Mouse (Mus musculus) cerebellum, adult 2 months (tissue): ENCODE measurements around the gene Mast4. TPM values are rescaled to one million over a fixed set of nuclear protein-coding genes. Genes with fewer than 3 reads are reported as not detected.

ENCODE experiments used
- DNase-seq, 2 experiments: peaks; one replicate each; pipeline ENCODE4 v3.0.0; 2021
- H3K27ac ChIP-seq: fragments of 200-500 bp; 2 replicates; pipeline ENCODE4 v1.5.1; 2012; ENCODE audit warnings: low read length, control low read depth, inconsistent platforms; ENCODE audit not compliant: insufficient read depth
- H3K27me3 ChIP-seq: fragments of 200-500 bp; 2 replicates; pipeline ENCODE4 v1.6.1; 2012; ENCODE audit warnings: inconsistent platforms, mild to moderate bottlenecking, low read length, moderate library complexity; ENCODE audit not compliant: control insufficient read depth, insufficient read depth
- H3K4me1 ChIP-seq: fragments of 200-500 bp; 2 replicates; pipeline ENCODE4 v1.6.1; 2011; ENCODE audit warnings: low read length; ENCODE audit not compliant: control insufficient read depth, insufficient read depth
- H3K4me3 ChIP-seq: fragments of 200-500 bp; replicated peaks from 2 replicates; pipeline ENCODE3; 2011; ENCODE audit warnings: mild to moderate bottlenecking, low read depth, low read length, control low read depth; ENCODE audit not compliant: insufficient read depth
- CTCF ChIP-seq: fragments of 200-500 bp; IDR thresholded peaks from 2 replicates; pipeline ENCODE4 v1.5.1; 2011; ENCODE audit warnings: low read depth, mild to moderate bottlenecking, control low read depth, low read length, moderate library complexity, borderline replicate concordance; ENCODE audit not compliant: insufficient read depth
- POLR2A ChIP-seq: fragments of 200-500 bp; IDR thresholded peaks from 2 replicates; pipeline ENCODE4 v1.6.1; 2011; ENCODE audit warnings: low read length, control low read depth, borderline replicate concordance; ENCODE audit not compliant: insufficient read depth
- WGBS: fragments of 180-500 bp; shearing (Covaris S2); methylation state at CpG from one replicate; pipeline ENCODE4 v1.1.7; 2018; 5-methylcytosine and 5-hydroxymethylcytosine counted together
- polyA plus RNA-seq: library from polyadenylated mRNA; depleted of rRNA; stranded (reverse); fragments of >200 nt; gene quantifications from 2 replicates; pipeline ENCODE4 v1.2.3, GENCODE M21; 2012

The Mast4 gene
- polyA plus RNA-seq, 1 experiment = 21.2 TPM

DNA sequence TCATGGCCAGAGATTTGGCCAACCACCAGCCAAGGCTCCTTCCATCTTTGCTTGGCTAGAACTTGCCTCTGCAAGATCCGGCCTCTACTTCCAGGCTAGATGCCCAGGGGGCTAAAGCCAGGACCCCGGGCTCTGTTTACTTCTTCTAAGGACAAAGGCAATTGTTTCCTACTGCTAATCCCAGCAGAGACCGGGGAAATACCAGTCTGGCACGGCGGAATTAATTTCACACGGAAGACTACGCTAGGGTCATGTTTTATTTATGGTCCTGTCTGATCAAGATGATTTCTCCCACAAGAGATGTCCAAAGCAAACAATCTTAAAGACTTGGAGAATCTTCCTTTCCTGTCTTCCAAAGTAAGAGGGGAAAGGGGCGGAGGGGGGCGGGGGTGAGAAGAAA lies 1.6 kb downstream of the Mast4 start:
- no peak overlapping the region for H3K4me3 ChIP-seq
- TF ChIP-seq POLR2A (no peak), CTCF (no peak)
- DNase-seq = no peak
- H3K4me1 ChIP-seq = peaks cover 4% of the 10 kb centered on the region; the same call in 1 of the 2 replicates
- 7% methylated on average over 9 of the region's 9 CpGs for WGBS
- H3K27me3 ChIP-seq = no peaks in the 10 kb centered on the region; the same call in 1 of the 2 replicates
- no peak overlapping the region for H3K27ac ChIP-seq

DNA sequence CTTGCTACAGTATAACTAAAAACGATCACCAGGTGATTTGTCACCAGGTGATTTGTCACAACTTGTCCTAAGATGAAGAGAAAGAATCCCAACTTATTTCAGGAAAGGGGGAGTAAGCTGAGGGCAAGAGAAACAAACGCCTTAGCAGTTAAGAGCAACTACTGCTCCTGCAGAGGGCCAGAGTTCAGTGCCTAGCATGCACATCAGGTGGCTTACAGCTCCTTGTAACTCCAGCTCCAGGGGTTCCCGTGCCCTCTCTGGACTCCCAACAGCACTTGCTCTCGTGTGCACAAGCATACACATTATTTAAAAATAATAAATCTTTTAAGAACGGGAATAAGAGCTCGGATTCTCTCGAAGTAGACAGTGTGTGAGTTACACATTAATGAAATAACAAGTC lies 3.2 kb downstream of the Mast4 start:
- no peak for DNase-seq
- Histone ChIP-seq H3K27me3 (no peaks in the 10 kb centered on the region; the same call in 1 of the 2 replicates), H3K4me1 (peaks cover 4% of the 10 kb centered on the region; the same call in 1 of the 2 replicates), H3K4me3 (no peak overlapping the region), H3K27ac (no peak overlapping the region)
- no peak for TF ChIP-seq POLR2A
- 66% methylated on average over 7 of the region's 7 CpGs for WGBS

DNA sequence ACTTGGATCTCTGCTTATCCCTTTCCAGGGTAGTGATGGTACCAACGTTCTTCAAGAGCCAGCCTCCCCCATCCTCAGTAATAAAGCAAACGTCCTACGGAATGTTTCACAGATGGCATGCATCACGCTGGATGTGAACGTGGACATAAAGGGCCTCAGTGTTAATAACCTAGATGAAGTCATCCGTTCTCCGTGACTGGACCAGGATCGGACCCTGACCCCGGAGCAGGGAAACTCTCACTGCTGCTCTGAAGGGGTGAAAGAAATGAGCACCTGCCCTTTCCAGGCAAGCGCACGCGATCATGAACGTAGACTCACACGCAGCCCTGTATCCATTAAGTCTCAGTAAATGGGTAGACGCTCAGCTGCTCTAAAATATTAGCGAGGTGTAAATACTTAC lies 6.0 kb downstream of the Mast4 start:
- 84% methylated on average over 16 of the region's 16 CpGs for WGBS
- DNase-seq = no peak
- no peak for TF ChIP-seq CTCF
- TF ChIP-seq POLR2A = no peak

DNA sequence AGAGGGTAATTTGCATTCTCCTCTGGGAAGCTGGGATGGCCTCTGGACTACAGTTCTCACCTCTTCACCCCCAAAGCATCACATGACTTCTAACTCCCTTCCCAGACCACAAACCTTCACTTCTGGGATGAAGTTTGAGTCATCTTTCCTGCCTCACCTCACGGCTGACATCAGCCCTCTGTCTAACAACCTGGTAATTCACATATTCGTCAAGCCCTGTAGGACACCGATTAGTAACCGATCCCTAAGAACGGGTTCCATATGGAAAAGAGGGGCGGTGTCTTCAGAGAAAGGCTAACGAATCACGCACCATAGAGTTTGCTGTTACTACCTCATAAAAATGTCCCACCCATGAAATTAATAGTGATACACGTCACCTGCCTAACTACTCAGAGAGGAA lies 6.5 kb downstream of the Mast4 start:
- 85% methylated on average over 9 of the region's 9 CpGs for WGBS
- no peak overlapping the region for H3K27ac ChIP-seq
- H3K4me1 ChIP-seq = no peaks in the 10 kb centered on the region
- no peak overlapping the region for H3K4me3 ChIP-seq
- TF ChIP-seq CTCF = no peak
- no peak for TF ChIP-seq POLR2A
- H3K27me3 ChIP-seq = no peaks in the 10 kb centered on the region; the same call in 1 of the 2 replicates
- no peak for DNase-seq

More for the DNA sequence above, 6.0 kb downstream of the Mast4 start:
- H3K4me3 ChIP-seq = no peak overlapping the region
- H3K4me1 ChIP-seq = peaks cover under 1% of the 10 kb centered on the region; the same call in 1 of the 2 replicates
- H3K27ac ChIP-seq = no peak overlapping the region
- no peaks in the 10 kb centered on the region; the same call in 1 of the 2 replicates for H3K27me3 ChIP-seq

DNA sequence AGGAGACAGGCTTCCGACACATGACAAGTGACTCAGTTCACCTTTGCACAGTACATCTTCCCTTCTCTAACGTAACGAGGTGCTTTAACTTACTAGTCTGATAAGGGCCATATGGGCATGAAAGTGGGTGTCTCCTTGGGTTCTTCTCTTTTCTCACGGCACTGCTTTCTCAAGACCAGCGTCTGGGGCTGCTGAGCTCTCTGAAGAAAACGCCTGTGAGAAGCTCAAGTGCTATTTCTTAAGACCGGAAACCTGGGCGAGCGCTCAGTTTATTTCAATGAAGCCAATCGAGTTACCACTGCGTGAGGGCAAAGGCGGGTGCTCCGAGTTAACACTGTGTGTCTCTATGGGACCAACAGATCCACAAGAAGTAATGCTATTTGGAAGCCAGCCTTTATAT lies 8.1 kb downstream of the Mast4 start:
- Histone ChIP-seq H3K4me3 (no peak overlapping the region), H3K27me3 (no peaks in the 10 kb centered on the region), H3K4me1 (no peaks in the 10 kb centered on the region), H3K27ac (no peak overlapping the region)
- DNase-seq = no peak
- 93% methylated on average over 13 of the region's 13 CpGs for WGBS
- TF ChIP-seq POLR2A (no peak), CTCF (no peak)

DNA sequence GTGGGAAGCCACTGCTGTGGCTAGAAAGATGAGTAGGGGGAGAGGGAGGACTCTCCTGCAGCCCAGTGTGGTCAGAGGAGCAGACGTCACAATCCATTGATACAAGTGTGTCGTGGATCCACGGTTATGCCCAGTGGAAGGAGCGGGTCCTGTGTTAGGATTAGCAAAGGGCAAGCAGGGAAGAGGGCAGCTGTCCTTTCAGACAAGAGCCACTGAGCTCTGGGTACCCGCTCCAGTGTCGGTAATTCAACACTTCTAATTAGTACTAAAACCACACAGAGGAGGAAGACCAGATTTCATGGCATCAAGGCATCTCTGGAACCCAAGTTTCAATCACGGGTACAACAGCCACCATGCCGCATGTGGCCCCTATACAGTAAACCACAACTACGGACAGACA lies 14.4 kb downstream of the Mast4 start:
- TF ChIP-seq CTCF (no peak), POLR2A (no peak)
- H3K27ac ChIP-seq = no peak overlapping the region
- H3K4me3 ChIP-seq = no peak overlapping the region
- 75% methylated on average over 9 of the region's 9 CpGs for WGBS
- H3K4me1 ChIP-seq = no peaks in the 10 kb centered on the region
- no peaks in the 10 kb centered on the region; the same call in 1 of the 2 replicates for H3K27me3 ChIP-seq
- DNase-seq = no peak

DNA sequence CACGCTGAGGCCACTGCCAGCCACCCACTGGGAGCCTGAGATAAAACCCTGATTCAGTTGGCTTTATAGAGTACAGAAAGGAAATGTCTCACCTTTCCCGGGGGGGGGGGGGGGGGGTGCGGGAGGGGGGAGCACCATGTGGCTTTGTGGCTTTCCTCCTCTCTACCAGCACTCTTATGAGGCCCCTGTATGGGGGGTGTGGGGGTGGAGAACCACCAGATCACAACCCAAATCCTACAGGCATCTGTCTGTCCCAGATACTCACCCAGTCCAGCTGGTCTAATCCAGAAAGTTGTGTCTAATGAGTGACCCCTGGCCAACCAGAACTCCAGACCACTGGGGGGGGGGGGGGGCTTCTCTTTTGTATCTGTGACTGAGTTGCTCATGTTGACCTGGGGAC lies 15.0 kb downstream of the Mast4 start:
- Histone ChIP-seq H3K4me3 (no peak overlapping the region), H3K27me3 (no peaks in the 10 kb centered on the region; the same call in 1 of the 2 replicates), H3K27ac (no peak overlapping the region), H3K4me1 (no peaks in the 10 kb centered on the region)
- DNase-seq = no peak
- no peak for TF ChIP-seq CTCF
- no peak for TF ChIP-seq POLR2A
- 4% methylated on average over 3 of the region's 3 CpGs for WGBS

DNA sequence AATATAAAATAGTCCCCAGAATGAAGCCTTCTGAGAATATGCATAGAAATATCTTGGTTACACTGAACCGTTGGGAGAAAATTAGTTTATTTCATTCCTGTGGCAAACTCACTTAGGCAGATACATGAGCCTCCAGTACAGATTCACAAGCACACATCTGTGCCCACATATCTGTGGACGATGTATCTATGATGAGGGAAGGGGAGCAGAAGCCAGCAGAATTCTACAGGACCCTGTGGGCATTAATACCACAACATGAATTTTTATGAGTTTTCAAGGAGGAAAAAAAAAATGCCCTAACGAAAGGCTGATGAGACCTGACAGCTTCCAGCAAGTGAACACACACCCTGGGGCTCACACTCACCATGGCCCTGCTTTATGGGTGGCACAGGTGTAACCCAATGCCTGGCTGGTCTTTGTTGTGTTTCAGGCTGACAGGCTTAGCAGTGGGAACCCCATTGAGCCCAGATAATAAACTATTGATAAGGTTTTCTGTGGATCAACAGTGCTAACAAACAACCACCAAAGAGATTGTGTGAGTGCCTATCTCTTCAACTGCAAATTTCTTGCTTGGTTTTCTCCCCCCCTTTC lies 17.4 kb downstream of the Mast4 start:
- Histone ChIP-seq H3K27ac (no peak overlapping the region), H3K27me3 (no peaks in the 10 kb centered on the region; the same call in 1 of the 2 replicates), H3K4me3 (no peak overlapping the region), H3K4me1 (no peaks in the 10 kb centered on the region)
- no peak for TF ChIP-seq CTCF
- DNase-seq = no peak
- WGBS = 58% methylated on average over 3 of the region's 3 CpGs
